Mouse (Mus musculus): Measurements from ENCODE around the gene Pde10a.

- no peak for TF ChIP-seq CTCF (conservative IDR thresholded peaks at IDR 0.05; ENCODE audit: low read length)
- TF ChIP-seq POU5F1 (IDR thresholded peaks at IDR 0.05; ENCODE audit: borderline replicate concordance, low read length), result no peak
These were observed 177.3 kb downstream of the Pde10a start for GRCm38 (mm10) chr17:8702503-8702902.
